Mouse (Mus musculus): Measurements from ENCODE around the gene Rubcn. TPM values are rescaled to one million over a fixed set of nuclear protein-coding genes. Genes with fewer than 3 reads are reported as not detected.
"Not testable (repeated sequence)": the region's sequence is repeated elsewhere in the genome, so short reads cannot be mapped to it uniquely, and the experiment has no call there.

Gene Rubcn
- total RNA-seq (2021) (10 to 100 TPM; 23.7 to 32.4 TPM), polyA plus RNA-seq (2012; rRNA removed) (31.1 TPM in 2 replicates)
- long read RNA-seq, full-length matches to known transcripts: 8 of 13 reads
- long read RNA-seq, partial matches to known transcripts: 1 of 13 reads
- long read RNA-seq, other reads (novel, unspliced or antisense): 4 of 13 reads

DNA sequence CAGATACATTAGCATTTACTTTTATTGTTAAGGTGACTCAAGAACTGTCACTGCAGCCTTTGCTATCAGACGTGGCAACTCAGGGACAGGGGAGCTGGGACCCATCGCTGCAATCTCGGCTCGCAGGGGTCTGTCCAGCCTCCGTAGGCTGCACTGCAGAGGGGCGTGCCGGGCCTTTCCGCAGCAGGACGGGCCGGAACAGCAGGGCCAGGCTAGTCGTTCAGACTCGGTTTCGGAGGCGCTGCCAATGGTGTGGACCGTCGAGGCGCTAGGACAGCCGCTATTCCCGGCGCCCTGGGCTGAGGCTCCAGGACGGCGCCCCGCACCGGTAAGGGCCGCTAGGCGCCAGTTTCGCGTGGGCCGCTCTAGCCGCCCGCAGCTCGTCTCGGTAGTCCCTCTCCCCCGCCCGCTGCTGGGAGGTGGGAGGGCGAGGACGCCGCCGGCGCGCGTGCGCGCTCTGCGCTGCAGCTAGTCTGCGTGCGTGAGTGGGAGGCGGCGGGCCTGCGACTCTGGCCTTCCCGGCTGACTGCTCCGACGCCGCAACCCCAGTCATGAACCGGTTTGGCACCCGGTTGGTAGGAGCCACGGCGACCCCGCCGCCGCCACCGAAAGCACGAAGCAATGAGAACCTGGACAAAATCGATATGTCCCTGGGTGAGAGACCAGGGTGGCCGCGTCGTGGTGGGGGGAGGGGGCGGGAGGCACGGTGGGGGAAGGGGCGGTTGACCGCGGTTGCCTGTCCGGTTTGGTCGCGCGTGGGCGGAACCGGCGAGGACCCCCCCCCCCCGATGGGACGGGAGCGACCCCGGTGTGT lies at the start of gene Rubcn, which contains the start of gene Fyttd1:
Gene Rubcn (minus strand): TSS at position 424 of the 814 bp plus-strand sequence.
Gene Fyttd1 (plus strand): TSS at position 158 of the 814 bp plus-strand sequence.
- DNase-seq: peak; percentile 98

DNA sequence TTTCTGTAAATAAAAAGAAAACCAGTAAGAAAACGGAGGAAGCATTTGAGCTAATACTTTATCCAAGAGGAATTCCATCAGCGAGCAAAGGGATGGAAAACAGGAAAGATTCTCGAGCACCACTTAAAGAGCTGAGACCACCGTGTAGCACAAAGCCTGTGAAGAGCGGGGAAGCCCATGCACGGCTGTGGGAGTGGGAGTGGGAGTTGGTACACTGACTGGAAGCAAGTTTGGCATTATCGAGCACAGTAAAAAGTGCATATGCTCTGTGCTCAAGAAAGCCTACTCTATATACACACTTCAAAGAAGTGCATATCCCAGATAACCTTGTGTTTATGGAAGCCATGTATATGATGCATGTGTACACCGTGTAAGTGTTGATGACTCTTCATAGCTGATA lies 49.5 kb upstream of the Rubcn start:
- no peak for DNase-seq

DNA sequence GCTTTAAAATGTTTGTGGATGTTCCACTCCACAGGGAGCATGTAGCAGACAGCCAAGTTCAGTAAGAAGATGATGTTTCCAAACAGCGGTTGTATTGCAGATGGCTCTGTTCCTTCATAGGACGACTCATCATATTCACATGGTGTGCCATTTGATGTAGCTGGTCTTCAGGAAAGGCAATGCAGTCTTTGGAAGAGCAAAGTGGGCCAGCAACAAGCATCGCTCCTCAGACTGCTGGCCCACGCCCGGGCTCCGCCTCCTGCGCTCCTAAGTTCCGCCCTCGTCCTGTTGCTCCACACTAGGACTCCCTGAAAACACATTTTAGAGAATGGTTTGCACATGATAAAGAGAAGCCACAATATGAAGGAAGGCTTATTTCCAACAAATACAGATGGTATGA lies 49.1 kb upstream of the Rubcn start:
- DNase-seq: not testable (repeated sequence)

DNA sequence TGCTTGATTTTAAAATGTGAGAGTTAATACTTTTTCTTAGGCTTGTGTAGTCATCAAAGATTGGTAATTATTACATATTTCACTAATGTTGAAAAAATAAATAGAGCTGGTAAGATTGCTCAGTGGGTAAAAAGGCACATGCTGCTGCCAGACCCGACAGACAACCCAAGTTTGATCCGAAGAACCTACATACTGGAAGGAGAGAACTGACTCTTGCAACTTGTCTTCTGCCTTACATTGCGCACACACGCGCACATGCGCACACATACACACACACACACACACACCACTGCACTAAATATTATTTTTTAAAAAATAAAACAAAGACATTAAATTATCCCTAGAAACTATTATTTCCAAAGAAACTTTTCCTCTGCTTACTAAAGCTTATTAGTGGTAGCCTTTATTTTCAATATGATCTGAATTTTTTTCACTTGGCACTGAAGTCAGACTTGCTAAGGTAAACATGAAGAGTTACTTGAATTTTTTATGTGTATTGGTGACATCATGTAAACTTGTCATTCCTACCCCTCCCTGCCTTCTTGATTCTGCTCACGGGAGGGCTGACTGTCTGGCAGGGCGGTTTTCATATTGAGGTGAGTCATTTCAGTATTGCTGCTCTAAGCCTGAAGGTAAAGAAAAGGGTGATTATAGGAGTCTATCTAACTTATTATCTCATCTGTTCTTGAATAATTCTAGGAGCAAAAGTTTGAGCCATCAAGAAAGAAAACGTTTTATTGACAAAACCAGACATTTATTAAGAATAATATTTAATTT lies 37.9 kb upstream of the Rubcn start:
- DNase-seq: no peak

DNA sequence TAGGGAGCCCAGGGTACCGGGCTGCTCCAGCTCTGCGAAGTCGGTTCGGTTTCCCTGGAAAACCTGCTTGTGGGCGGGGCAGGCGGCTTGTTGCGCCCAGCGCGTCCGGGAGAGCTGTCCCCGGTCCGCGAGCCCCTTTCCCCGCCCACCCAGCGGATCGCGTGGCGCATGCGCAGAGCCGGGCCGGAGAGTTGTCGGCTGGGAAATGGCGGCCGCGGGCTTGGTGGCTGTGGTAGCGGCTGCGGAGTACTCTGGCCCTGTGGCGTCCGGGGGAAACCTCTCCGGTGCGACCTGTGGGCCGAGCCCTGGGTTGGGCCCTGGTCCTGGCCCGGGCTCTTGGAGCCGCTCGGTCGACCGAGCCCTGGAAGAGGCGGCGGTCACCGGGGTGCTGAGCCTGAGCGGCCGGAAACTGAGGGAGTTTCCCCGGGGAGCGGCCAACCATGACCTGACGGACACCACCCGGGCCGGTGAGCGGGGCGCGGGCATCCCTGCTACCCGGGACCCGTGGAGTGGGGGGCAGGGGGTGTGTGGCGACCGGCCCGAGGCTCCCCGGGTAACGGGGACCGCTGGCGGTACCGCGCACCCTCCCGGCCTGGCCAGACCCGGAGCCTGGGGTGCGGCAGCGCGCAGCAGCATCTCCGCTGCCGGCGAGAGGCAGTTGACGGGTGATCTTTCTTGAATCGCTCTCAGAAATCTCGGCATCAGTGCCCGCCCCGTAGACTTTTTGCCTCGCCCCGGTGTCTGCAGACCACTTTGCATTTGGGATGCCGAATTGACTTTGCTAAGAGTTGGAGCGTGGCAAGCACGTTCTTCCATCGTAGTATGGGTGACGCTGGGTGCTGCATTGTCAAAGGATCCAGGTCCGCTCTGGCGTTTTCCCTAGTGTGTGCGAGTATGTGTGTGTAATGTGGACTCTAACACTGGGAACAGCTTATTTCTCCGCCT lies 36.6 kb upstream of the Rubcn start, which contains the start of gene Lrch3:
Gene Lrch3 (plus strand): TSS at position 164 of the 945 bp plus-strand sequence.
- DNase-seq: peak; percentile 98

DNA sequence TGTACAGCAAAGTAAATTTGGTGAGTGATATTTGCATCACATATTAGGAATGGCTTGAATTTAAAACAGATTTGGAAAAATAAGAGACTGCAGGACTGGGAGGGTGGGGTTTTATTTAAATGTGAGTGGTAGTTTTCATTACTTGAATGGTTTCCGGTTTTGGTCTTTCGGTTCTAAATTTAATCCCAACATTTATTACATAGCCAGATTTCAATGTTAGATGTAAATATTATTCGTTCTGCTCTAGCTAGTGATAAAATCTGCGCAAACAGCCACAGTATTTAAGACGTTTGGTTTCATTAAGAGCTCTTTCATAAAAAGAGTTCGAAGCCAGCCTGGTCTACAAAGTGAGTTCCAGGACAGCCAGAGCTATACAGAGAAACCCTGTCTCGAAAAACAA lies 35.6 kb upstream of the Rubcn start:
- no peak for DNase-seq

DNA sequence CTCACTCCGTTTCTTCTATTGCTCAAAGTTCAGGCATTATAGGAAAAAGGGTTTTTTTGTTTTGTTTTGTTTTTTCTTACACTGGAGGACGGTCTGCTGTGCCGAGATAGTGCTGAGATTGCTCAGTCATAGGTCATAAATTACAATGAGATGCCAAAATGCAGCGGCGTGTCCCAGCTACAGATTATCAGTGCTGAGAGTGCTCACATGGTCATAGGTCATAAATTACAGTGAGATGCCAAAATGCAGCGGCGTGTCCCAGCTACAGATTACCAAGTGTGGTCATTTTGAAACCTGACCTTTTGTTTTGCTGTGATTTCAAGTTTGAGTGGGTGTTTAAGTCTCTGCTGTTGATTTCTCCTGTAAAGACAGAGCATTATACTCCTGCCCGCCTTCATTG lies 29.2 kb upstream of the Rubcn start:
- peak; percentile 83 for DNase-seq

DNA sequence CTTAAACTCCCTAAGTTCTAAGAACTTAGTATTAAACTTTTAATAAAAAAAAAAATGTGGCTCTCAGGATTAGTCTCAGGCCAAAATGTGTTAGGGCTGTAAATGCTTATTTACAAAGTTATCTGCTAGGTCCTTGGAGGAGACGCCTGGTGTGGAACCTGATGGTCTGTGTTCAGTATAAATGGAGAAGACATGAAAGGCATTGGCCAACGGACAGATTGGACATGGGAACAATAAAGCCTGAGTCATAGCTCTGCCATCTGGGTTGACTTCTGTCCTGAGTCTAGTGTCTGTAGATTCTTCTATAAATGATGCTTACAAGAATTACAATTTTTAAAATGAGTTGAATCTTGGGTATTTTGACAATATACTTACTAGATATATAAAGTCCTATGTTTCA lies 28.6 kb upstream of the Rubcn start:
- peak; percentile 17 for DNase-seq

DNA sequence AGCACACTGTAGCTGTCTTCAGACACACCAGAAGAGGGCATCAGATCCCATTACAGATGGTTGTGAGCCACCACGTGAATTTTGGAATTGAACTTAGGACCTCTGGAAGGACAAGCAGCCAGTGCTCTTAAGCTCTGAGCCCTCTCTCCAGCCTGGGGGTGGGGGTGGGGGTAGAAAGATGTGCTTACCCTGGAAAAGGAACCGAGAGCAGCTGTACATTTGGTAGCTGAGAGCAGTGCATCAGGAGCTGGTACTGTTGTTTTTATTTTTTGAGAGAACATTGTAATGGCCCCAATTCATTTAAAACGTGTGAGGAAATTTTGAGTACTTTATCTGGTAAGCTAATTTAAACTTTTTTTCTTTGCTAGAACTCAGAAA lies 24.5 kb upstream of the Rubcn start:
- DNase-seq: no peak

DNA sequence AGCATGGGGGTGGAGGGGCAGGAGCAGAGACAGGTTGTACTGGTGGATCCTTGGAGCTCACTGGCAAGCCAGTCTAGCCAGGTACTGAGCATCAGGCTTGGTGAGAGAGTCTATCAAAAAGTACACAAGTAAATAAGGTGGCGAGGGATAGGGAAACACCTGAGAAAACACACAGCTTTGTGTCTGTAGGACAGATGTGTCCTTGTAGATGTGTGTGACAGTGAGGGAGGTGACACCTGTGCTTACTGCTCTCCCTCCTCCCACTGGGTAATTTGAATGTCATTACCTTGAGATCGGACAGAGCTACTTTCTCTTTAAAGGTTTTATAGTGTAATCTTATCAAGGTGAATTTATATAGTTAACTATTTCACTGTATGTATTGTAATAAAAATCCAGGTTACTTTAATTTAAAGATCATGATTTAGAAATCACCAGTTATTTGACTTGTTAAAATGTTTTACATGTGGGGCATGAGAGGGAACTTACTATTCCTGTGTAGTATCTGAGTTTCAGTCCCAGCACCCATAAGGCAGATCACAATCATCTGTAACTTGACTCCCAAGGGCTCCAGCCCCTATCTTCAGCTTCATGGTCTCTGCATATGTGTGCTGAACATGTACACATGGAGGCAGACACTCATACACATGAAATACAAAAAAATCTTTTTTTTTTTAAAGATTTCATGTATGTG lies 23.9 kb upstream of the Rubcn start:
- DNase-seq: no peak

DNA sequence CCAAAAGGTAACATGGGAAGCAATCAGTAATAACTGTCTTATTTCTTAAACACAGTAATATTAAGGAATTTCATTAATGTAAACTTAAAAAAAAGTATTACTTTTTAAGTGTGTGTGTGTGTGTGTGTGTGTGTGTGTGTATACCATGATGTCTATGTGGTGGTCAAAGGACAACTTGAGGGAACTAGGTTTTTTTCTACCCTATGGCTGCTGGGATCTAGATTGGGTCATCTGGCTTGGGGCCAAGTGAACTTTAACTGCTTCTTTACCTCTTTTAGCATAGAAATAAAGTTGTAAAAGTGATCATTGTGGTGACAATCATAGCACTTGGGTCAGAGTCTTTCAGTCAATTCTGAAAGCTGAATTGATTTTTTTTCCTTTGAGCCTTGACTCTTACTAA lies 18.6 kb upstream of the Rubcn start:
- no peak for DNase-seq

DNA sequence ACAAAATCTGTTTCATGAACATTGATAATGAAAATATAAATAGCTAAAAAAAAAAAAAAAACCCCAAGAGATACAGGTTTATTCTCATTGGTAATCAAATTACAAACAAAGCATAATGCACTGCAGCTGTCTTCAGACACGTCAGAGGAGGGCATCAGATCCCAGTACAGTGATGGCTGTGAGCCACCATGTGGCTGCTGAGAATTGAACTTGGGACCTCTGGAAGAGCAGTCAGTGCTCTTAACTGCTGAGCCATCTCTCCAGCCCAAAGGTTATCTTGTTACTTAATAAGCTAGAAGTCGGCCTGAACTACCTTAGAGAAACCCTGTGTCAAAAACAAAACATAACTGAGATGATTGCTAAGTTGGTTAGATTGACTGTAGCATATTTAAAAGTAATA lies 12.3 kb upstream of the Rubcn start:
- DNase-seq: no peak

DNA sequence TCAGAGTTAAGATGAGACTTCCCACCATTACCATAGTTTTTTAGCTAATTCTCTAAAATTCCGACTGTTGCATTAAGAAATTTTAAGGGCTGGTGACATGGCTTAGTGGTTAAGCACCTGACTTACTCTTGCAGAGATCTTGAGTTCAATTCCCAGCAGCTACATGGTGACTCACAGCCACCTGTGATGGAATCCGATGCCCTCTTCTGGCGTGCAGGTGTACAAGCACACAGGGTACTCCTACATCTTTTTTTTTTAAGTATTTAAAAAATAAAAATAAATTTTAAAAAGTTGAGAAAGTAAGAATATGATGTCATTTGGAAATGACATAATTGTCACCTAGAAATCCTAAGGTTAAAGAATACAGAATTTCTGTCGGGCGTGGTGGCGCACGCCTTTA lies 10.4 kb upstream of the Rubcn start:
- DNase-seq: no peak

DNA sequence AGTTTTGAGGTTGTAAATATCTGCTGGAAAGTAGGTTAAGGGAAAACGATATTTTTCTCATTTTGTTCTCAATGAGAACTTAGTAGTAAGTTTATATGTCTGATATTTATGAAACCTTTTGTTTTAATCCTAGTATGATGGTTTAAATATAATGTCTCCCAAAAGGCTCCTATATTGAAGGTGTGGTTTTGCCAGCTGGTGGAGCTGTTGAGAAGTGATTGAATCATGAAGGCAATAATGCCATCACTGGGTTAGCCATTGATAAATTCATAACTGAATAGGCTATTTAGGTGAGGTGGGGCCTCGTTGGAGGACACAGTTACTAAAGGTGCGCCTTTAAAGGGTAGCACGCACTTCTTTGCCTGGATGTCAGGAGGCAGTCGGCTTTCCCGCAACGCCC lies 4.0 kb upstream of the Rubcn start:
- no peak for DNase-seq

DNA sequence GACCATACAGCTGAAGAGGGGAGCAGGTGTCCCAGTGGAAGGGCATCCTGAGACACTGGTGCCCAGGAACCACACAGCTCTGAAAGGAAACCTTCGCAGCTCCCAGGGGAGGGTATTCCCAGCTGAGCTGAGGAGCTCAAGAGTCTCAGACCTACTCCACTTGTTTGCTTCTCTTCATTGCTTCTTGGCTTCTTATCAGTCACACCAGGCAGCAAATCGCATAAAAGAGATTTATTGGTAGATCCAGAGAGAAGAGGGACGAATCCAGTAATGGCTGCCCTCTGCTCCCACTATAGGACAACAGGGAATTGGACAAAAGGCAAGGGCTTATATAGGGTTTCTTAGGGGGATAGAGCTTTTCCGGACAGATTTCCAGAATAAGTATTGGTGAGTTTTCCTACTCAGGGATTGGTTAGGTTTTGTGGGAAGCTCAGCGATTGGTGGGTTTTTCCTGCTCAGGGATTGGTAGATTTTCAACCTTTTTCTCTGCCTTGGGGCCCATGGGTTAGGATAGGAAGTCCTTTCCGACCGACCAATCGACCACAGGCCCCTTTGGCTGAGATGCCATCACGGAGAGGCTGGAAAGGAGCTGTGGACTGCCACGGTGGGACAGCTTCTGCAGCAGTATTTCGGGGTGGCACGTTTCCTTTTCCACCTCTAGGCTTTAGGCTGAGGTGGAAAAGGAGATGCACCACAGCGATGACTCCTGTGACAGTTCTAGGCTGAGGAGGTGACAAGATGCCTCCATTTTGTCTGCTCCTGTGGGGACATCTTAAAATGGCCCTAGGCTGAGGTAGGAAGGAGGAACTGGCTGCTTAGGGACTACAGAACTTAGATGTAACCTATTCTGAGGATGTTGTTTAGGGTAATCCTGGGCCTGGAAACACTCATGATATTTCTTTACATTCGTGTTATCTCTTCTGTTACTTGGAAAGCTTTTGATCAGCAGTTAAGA lies 1.7 kb upstream of the Rubcn start:
- DNase-seq: peak; percentile 14

DNA sequence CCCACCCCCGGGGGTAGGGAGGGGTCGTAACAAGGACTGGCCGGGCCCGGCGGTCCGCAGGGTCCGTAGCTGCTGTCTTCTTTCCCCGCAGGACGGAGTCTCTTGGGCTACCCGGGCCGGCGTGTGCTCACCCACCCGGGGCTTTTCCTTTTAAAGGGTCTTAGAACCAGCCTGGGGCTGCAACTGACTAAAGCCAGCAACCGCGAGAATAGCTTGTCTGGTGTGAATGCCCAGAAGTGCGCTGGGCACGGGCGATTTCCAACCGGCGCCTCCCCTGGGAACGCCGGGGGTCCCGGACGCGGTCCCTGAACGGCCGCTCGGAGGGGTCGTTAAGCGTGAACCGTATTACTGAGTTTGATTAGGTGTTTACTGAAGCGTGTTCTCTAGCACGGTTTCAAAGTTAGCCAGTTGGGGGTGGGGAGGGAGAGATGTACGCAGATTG lies 612 bp upstream of the Rubcn start:
- DNase-seq: no peak

DNA sequence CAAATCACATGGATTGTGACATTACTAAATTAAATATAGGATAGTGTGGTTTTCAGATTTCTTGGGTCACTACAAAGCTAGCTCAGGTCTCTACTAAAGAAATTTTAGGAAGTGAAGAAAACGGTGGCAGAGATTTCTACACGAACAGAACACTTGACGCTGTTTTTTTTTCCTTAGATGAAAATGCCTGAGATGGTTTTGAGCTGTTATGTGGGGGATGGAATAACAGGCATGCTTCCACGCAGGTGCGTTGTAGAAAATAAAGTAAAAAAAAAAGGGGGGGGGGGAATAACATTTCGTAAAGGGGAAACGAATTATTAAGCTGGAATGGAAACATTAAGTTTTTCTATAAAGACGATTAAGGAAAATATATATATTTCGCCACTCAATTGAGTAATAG lies 735 bp downstream of the Rubcn start:
- no peak for DNase-seq

DNA sequence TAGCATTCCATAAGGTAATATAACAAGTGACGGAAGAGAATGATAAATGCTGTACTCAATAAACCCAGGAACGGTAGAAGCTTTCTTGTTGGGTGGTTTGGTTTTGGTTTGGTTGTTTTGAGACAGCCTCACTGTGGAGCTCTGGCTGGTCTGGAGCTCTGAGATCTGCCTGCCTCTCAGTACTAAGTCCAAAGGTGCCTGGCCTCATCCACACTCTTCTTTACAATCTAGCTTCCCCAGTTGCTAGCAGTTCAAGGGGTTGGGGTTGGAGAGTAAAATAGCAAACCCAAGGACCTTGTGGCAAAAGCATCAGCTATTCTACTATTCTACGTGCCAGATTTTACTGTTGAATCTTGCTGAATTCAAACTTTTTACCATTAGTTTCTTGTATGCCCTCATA lies 1.7 kb downstream of the Rubcn start:
- DNase-seq: no peak

DNA sequence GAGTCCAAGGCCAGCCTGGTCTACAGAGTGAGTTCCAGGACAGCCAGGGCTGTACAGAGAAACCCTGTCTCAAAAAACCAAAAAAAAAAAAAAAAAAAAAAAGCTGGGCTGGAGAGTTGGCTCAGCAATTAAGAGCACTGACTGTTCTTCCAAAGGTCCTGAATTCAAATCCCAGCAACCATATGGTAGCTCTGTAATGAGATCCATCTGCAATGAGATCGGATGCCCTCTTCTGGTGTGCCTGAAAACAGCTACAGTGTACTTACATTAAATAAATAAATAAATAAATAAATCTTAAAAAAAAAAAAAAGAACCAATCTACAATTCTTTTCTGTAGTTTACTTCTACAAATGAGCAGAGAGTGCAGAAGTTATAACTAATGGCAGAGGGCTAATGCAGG lies 2.3 kb downstream of the Rubcn start:
- DNase-seq: not testable (repeated sequence)

DNA sequence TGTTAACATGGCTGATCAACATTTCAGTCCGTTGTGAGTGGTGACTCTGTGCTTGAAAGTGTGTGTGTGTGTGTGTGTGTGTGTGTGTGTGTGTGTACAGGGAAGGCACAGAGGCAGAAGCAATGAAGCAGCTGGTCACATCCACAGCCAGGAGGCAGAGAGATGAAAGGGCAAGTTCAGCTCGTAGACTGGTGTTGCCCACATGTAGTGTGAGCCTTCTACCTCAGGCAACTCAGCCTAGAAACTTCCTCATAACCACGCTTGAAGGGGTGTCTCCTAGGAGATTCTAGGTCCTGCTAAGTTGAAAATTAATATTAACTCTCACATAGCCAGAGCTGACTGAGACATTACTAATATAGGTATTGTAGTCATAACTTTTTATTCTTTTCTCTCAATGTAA lies 4.2 kb downstream of the Rubcn start:
- no peak for DNase-seq

Data from adrenal gland, adult 2 months (tissue).